Mouse (Mus musculus): Measurements from ENCODE around the gene Pdlim5.

GRCm38 (mm10) chr3:142350513-142350912 is 45.0 kb downstream of the Pdlim5 start:
- TF ChIP-seq CTCF (IDR thresholded peaks at IDR 0.05; ENCODE audit: borderline replicate concordance, extremely low read depth, insufficient read depth, insufficient read length) (no peak), POLR2A (IDR thresholded peaks at IDR 0.05; ENCODE audit: borderline replicate concordance, extremely low read depth, insufficient read depth, insufficient read length, poor library complexity, severe bottlenecking) (no peak)

Data from brain, embryonic 14.5 days (tissue).